Mouse (Mus musculus) myocyte (in vitro differentiated cells): ENCODE measurements around the gene Thada. TPM values are rescaled to one million over a fixed set of nuclear protein-coding genes. Genes with fewer than 3 reads are reported as not detected.

ENCODE experiments used
- H3K27me3 ChIP-seq: one replicate; pipeline ENCODE4 v1.6.1; 2011; ENCODE audit not compliant: control insufficient read depth, insufficient read depth, insufficient read length
- H3K36me3 ChIP-seq: one replicate; pipeline ENCODE4 v1.6.1; 2011; ENCODE audit not compliant: control insufficient read depth, insufficient read depth
- H3K4me2 ChIP-seq: one replicate; pipeline ENCODE4 v1.6.1; 2011; ENCODE audit warnings: low read depth, control low read depth
- H3K4me3 ChIP-seq: one replicate; pipeline ENCODE4 v1.5.1; 2011; ENCODE audit warnings: mild to moderate bottlenecking, control low read depth, moderate library complexity
- H3K79me2 ChIP-seq: one replicate; pipeline ENCODE4 v1.6.1; 2011; ENCODE audit not compliant: control insufficient read depth, insufficient read depth
- H3ac ChIP-seq: one replicate; pipeline ENCODE4 v1.6.1; 2011; ENCODE audit not compliant: control insufficient read depth, insufficient read length
- CEBPB ChIP-seq: IDR thresholded peaks from 2 replicates; pipeline ENCODE4 v1.6.1; 2011; ENCODE audit warnings: mild to moderate bottlenecking, moderate library complexity; ENCODE audit not compliant: poor library complexity, insufficient read depth, severe bottlenecking
- E2F4 ChIP-seq: IDR thresholded peaks from one replicate; pipeline ENCODE4 v1.6.1; 2011; ENCODE audit warnings: mild to moderate bottlenecking, control low read depth, moderate library complexity; ENCODE audit not compliant: insufficient read depth
- MAX ChIP-seq: IDR thresholded peaks from one replicate; pipeline ENCODE4 v1.6.1; 2011; ENCODE audit warnings: low read depth, mild to moderate bottlenecking, control low read depth
- MYOD1 ChIP-seq, 3 experiments: IDR thresholded peaks; one replicate each; pipeline ENCODE4 v1.6.1; 2011; ENCODE audit warnings: control low read depth in 2 of 3, low read depth in 2 of 3, mild to moderate bottlenecking in 2 of 3, moderate library complexity in 1 of 3; ENCODE audit not compliant: insufficient read length in 2 of 3, control insufficient read depth in 1 of 3
- MYOG ChIP-seq, 3 experiments: IDR thresholded peaks; one replicate each; pipeline ENCODE4 v1.6.1; 2011; ENCODE audit warnings: control low read depth in 2 of 3, low read depth in 2 of 3, mild to moderate bottlenecking in 2 of 3; ENCODE audit not compliant: insufficient read length in 2 of 3, control insufficient read depth in 1 of 3, insufficient read depth in 1 of 3
- POLR2A ChIP-seq: IDR thresholded peaks from one replicate; pipeline ENCODE4 v1.6.1; 2011; ENCODE audit warnings: low read depth, mild to moderate bottlenecking, control low read depth, moderate library complexity; ENCODE audit not compliant: insufficient read length
- POLR2AphosphoS2 ChIP-seq: IDR thresholded peaks from one replicate; pipeline ENCODE4 v1.6.1; 2011; ENCODE audit warnings: low read depth, control low read depth; ENCODE audit not compliant: insufficient read length
- REST ChIP-seq: IDR thresholded peaks from one replicate; pipeline ENCODE4 v1.6.1; 2011; ENCODE audit warnings: mild to moderate bottlenecking, control low read depth, moderate library complexity; ENCODE audit not compliant: insufficient read depth, insufficient read length
- SRF ChIP-seq: IDR thresholded peaks from one replicate; pipeline ENCODE4 v1.6.1; 2011; ENCODE audit warnings: low read depth; ENCODE audit not compliant: control insufficient read depth, insufficient read length
- TCF12 ChIP-seq: IDR thresholded peaks from one replicate; pipeline ENCODE4 v1.6.1; 2011; ENCODE audit warnings: mild to moderate bottlenecking, control low read depth; ENCODE audit not compliant: poor library complexity, insufficient read depth, severe bottlenecking
- TCF3 ChIP-seq: IDR thresholded peaks from one replicate; pipeline ENCODE4 v1.6.1; 2011; ENCODE audit warnings: low read depth, control low read depth; ENCODE audit not compliant: insufficient read length
- USF1 ChIP-seq: IDR thresholded peaks from one replicate; pipeline ENCODE4 v1.6.1; 2011; ENCODE audit warnings: low read depth, mild to moderate bottlenecking, control low read depth, moderate library complexity
- polyA plus RNA-seq: library from polyadenylated mRNA; unstranded; fragments of >200 nt; fragmentation: generic; extraction: Trizol; gene quantifications from one replicate; pipeline ENCODE4 v1.2.1, GENCODE M21; 2012; ENCODE audit warnings: missing spikeins

The Thada gene
- polyA plus RNA-seq, 1 experiment, result 5.5 TPM

GRCm38 (mm10) chr17:84185581-84186450 is 280.2 kb downstream of the Thada start:
- peak overlapping the region; percentile 80 for H3K4me2 ChIP-seq
- H3K27me3 ChIP-seq, result no peaks in the 10 kb centered on the region
- no peak for TF ChIP-seq SRF
- no peak for TF ChIP-seq MYOG (IDR thresholded peaks at IDR 0.05; ENCODE audit: control insufficient read depth in 1 of 3, insufficient read depth in 1 of 3, insufficient read length in 2 of 3, low read depth in 2 of 3)
- TF ChIP-seq USF1, result no peak
- TF ChIP-seq CEBPB, result no peak
- no peak for TF ChIP-seq E2F4
- no peak for TF ChIP-seq TCF3
- TF ChIP-seq TCF12, result no peak
- peak; percentile 28 for TF ChIP-seq POLR2A
- no peak for TF ChIP-seq MAX
- no peak for TF ChIP-seq POLR2AphosphoS2
- no peak for TF ChIP-seq REST
- TF ChIP-seq MYOD1 (IDR thresholded peaks at IDR 0.05; ENCODE audit: control insufficient read depth in 1 of 3, insufficient read length in 2 of 3, low read depth in 2 of 3), result peak in 1 of 3 experiments; percentile 4
- H3K4me3 ChIP-seq, result peak overlapping the region; percentile 90
- H3ac ChIP-seq, result peak overlapping the region; percentile 28
- peaks cover 7% of the 10 kb centered on the region for H3K36me3 ChIP-seq
- peaks cover 21% of the 10 kb centered on the region for H3K79me2 ChIP-seq

GRCm38 (mm10) chr17:84185011-84185411 is 281.0 kb downstream of the Thada start:
- peak overlapping the region; percentile 28 for H3ac ChIP-seq
- peaks cover 21% of the 10 kb centered on the region for H3K79me2 ChIP-seq
- TF ChIP-seq CEBPB (no peak), MYOG (IDR thresholded peaks at IDR 0.05; ENCODE audit: control insufficient read depth in 1 of 3, insufficient read depth in 1 of 3, insufficient read length in 2 of 3, low read depth in 2 of 3) (no peak), POLR2A (no peak), E2F4 (no peak), MAX (no peak), TCF3 (no peak), SRF (no peak), POLR2AphosphoS2 (no peak), MYOD1 (IDR thresholded peaks at IDR 0.05; ENCODE audit: control insufficient read depth in 1 of 3, insufficient read length in 2 of 3, low read depth in 2 of 3) (no peak), TCF12 (no peak), USF1 (no peak), REST (no peak)
- H3K36me3 ChIP-seq, result peaks cover 7% of the 10 kb centered on the region
- peak overlapping the region; percentile 90 for H3K4me3 ChIP-seq
- no peaks in the 10 kb centered on the region for H3K27me3 ChIP-seq
- H3K4me2 ChIP-seq, result peak overlapping the region; percentile 80

GRCm38 (mm10) chr17:84183291-84183781 is 282.7 kb downstream of the Thada start:
- Histone ChIP-seq H3K27me3 (no peaks in the 10 kb centered on the region), H3K4me2 (peak overlapping the region; percentile 84), H3K36me3 (peaks cover 7% of the 10 kb centered on the region), H3K4me3 (peak overlapping the region; percentile 90), H3ac (no peak overlapping the region), H3K79me2 (peaks cover 21% of the 10 kb centered on the region)
- TF ChIP-seq MAX (no peak), MYOG (IDR thresholded peaks at IDR 0.05; ENCODE audit: control insufficient read depth in 1 of 3, insufficient read depth in 1 of 3, insufficient read length in 2 of 3, low read depth in 2 of 3) (peak in 1 of 3 experiments; percentile 33), MYOD1 (IDR thresholded peaks at IDR 0.05; ENCODE audit: control insufficient read depth in 1 of 3, insufficient read length in 2 of 3, low read depth in 2 of 3) (no peak), USF1 (peak; percentile 84), TCF12 (no peak), SRF (no peak), REST (no peak), CEBPB (no peak), E2F4 (peak; percentile 32), POLR2A (peak; percentile 66), TCF3 (no peak), POLR2AphosphoS2 (peak; percentile 93)

GRCm38 (mm10) chr17:84182311-84183271 is 283.4 kb downstream of the Thada start:
- peak overlapping the region; percentile 90 for H3K4me3 ChIP-seq
- H3ac ChIP-seq, result no peak overlapping the region
- peaks cover 7% of the 10 kb centered on the region for H3K36me3 ChIP-seq
- no peak for TF ChIP-seq SRF
- TF ChIP-seq POLR2AphosphoS2, result peak; percentile 57
- TF ChIP-seq MYOG (IDR thresholded peaks at IDR 0.05; ENCODE audit: control insufficient read depth in 1 of 3, insufficient read depth in 1 of 3, insufficient read length in 2 of 3, low read depth in 2 of 3), result peak in 1 of 3 experiments; percentile 4
- no peak for TF ChIP-seq POLR2A
- H3K27me3 ChIP-seq, result no peaks in the 10 kb centered on the region
- H3K4me2 ChIP-seq, result peak overlapping the region; percentile 84
- peaks cover 21% of the 10 kb centered on the region for H3K79me2 ChIP-seq
